Mouse (Mus musculus): ENCODE results near the gene Gapdhs. TPM values are rescaled to one million over a fixed set of nuclear protein-coding genes. Genes with fewer than 3 reads are reported as not detected.

Gapdhs gene
- total and polyA plus RNA-seq, 2 experiments from 2014 or later = not detected

DNA sequence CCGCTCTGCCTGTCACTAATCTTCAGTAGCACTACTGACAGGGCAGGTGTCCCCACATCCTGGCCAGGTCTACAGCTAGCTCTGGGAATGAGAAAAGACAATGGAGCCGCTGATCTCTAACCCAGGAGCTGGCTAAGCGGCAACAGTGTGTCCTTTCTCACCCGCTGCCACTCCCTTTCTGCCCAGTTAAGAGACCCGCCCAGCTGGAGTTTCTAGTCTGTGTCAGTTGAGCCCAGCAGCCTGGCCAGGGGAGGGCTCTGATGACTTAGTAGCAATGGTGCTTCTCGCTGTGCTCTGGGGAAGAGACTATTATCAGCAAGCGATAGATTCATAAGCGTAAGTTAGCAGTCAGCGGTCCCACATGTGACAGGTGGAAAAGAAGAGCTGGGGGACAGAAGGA is 25.8 kb upstream of the Gapdhs start:
- H3K27me3 ChIP-seq (ENCODE audit: control insufficient read depth, insufficient read depth, low read length) = 0 out of 2 replicates have a peak, but pooled peaks cover 4% of the 10 kb centered on the region
- no peaks in the 10 kb centered on the region for H3K4me1 ChIP-seq (ENCODE audit: control insufficient read depth, insufficient read depth)
- WGBS = 24% methylated on average over 9 of the region's 9 CpGs
- H3K4me3 ChIP-seq (ENCODE audit: low read depth, low read length) = no peak overlapping the region
- H3K4me2 ChIP-seq (ENCODE audit: low read depth, low read length) = no peak overlapping the region
- DNase-seq (ENCODE audit: low spot score) (no peak), ATAC-seq (ENCODE audit: insufficient read depth, low read depth) (no peak)
- no peaks in the 10 kb centered on the region for H3K9me3 ChIP-seq (replicated peaks; ENCODE audit: control insufficient read depth, low read length)
- H3K9ac ChIP-seq (replicated peaks; ENCODE audit: low read depth, low read length) = no peak overlapping the region
- H3K36me3 ChIP-seq (replicated peaks; ENCODE audit: control insufficient read depth, insufficient read depth, low read length) = no peaks in the 10 kb centered on the region
- TF ChIP-seq CTCF (IDR thresholded peaks at IDR 0.05; ENCODE audit: low read depth) = no peak
- TF ChIP-seq EP300 (IDR thresholded peaks at IDR 0.05; ENCODE audit: low read depth) = no peak
- H3K27ac ChIP-seq (ENCODE audit: low read depth) = no peak overlapping the region

GRCm38 (mm10) chr7:30766408-30766807 is 22.9 kb upstream of the Gapdhs start:
- Histone ChIP-seq H3K27ac (ENCODE audit: low read depth) (no peak overlapping the region), H3K9ac (replicated peaks; ENCODE audit: low read depth, low read length) (no peak overlapping the region), H3K9me3 (replicated peaks; ENCODE audit: control insufficient read depth, low read length) (no peaks in the 10 kb centered on the region), H3K27me3 (ENCODE audit: control insufficient read depth, insufficient read depth, low read length) (0 out of 2 replicates have a peak, but pooled peaks cover 4% of the 10 kb centered on the region), H3K4me2 (ENCODE audit: low read depth, low read length) (no peak overlapping the region), H3K4me3 (ENCODE audit: low read depth, low read length) (no peak overlapping the region), H3K36me3 (replicated peaks; ENCODE audit: control insufficient read depth, insufficient read depth, low read length) (no peaks in the 10 kb centered on the region), H3K4me1 (ENCODE audit: control insufficient read depth, insufficient read depth) (no peaks in the 10 kb centered on the region)
- DNase-seq (ENCODE audit: low spot score) = no peak
- no peak for ATAC-seq (ENCODE audit: insufficient read depth, low read depth)
- TF ChIP-seq CTCF (IDR thresholded peaks at IDR 0.05; ENCODE audit: low read depth) (no peak), EP300 (IDR thresholded peaks at IDR 0.05; ENCODE audit: low read depth) (no peak)
- WGBS = 90% methylated on average over 4 of the region's 4 CpGs

DNA sequence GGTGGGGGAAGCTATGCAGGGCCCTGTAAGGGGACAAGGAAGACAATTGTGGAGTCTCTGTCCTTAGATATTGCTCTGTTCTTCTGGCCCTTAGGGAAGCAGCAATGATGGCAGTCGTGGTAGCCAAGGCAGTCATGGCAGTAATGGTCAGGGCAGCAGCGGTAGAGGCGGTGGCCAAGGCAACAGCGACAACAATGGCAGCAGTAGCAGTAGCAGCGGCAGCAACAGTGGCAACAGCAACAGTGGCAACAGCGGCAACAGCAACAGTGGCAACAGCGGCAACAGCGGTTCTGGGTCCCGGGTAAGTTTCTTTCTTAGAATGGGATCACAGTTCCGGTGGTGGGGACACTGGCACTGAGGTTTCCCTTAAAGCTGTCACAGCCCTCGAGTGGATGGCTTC is 21.7 kb upstream of the Gapdhs start:
- DNase-seq (ENCODE audit: low spot score) (no peak), ATAC-seq (ENCODE audit: insufficient read depth, low read depth) (no peak)
- no peak overlapping the region for H3K4me3 ChIP-seq (ENCODE audit: low read depth, low read length)
- TF ChIP-seq CTCF (IDR thresholded peaks at IDR 0.05; ENCODE audit: low read depth) (no peak), EP300 (IDR thresholded peaks at IDR 0.05; ENCODE audit: low read depth) (no peak)
- H3K4me1 ChIP-seq (ENCODE audit: control insufficient read depth, insufficient read depth) = no peaks in the 10 kb centered on the region
- no peak overlapping the region for H3K9ac ChIP-seq (replicated peaks; ENCODE audit: low read depth, low read length)
- 41% methylated on average over 11 of the region's 11 CpGs for WGBS
- H3K9me3 ChIP-seq (replicated peaks; ENCODE audit: control insufficient read depth, low read length) = no peaks in the 10 kb centered on the region
- no peaks in the 10 kb centered on the region for H3K36me3 ChIP-seq (replicated peaks; ENCODE audit: control insufficient read depth, insufficient read depth, low read length)
- H3K4me2 ChIP-seq (ENCODE audit: low read depth, low read length) = peak overlapping the region; percentile 10; the same call in 1 of the 2 replicates
- 0 out of 2 replicates have a peak, but pooled peaks cover 4% of the 10 kb centered on the region for H3K27me3 ChIP-seq (ENCODE audit: control insufficient read depth, insufficient read depth, low read length)
- no peak overlapping the region for H3K27ac ChIP-seq (ENCODE audit: low read depth)

GRCm38 (mm10) chr7:30763456-30763855 is 20.0 kb upstream of the Gapdhs start, which contains the start of gene Dmkn:
TSS of gene Dmkn (plus strand) at chr7:30763756.
- no peaks in the 10 kb centered on the region for H3K9me3 ChIP-seq (replicated peaks; ENCODE audit: control insufficient read depth, low read length)
- TF ChIP-seq EP300 (IDR thresholded peaks at IDR 0.05; ENCODE audit: low read depth) (no peak), CTCF (IDR thresholded peaks at IDR 0.05; ENCODE audit: low read depth) (no peak)
- no peaks in the 10 kb centered on the region for H3K36me3 ChIP-seq (replicated peaks; ENCODE audit: control insufficient read depth, insufficient read depth, low read length)
- H3K27me3 ChIP-seq (ENCODE audit: control insufficient read depth, insufficient read depth, low read length) = 0 out of 2 replicates have a peak, but pooled peaks cover 4% of the 10 kb centered on the region
- no peaks in the 10 kb centered on the region for H3K4me1 ChIP-seq (ENCODE audit: control insufficient read depth, insufficient read depth)
- DNase-seq (ENCODE audit: low spot score) (no peak), ATAC-seq (ENCODE audit: insufficient read depth, low read depth) (no peak)
- no peak within 1 kb of the TSS for H3K9ac ChIP-seq (replicated peaks; ENCODE audit: low read depth, low read length)
- H3K4me2 ChIP-seq (ENCODE audit: low read depth, low read length) = no peak within 1 kb of the TSS
- 63% methylated on average over 5 of the region's 5 CpGs for WGBS
- no peak within 1 kb of the TSS for H3K4me3 ChIP-seq (ENCODE audit: low read depth, low read length)
- no peak within 1 kb of the TSS for H3K27ac ChIP-seq (ENCODE audit: low read depth)

- Histone ChIP-seq H3K4me1 (ENCODE audit: control insufficient read depth, insufficient read depth) (no peaks in the 10 kb centered on the region), H3K4me3 (ENCODE audit: low read depth, low read length) (no peak overlapping the region), H3K4me2 (ENCODE audit: low read depth, low read length) (no peak overlapping the region), H3K9ac (replicated peaks; ENCODE audit: low read depth, low read length) (no peak overlapping the region), H3K27me3 (ENCODE audit: control insufficient read depth, insufficient read depth, low read length) (0 out of 2 replicates have a peak, but pooled peaks cover 4% of the 10 kb centered on the region), H3K27ac (ENCODE audit: low read depth) (no peak overlapping the region), H3K36me3 (replicated peaks; ENCODE audit: control insufficient read depth, insufficient read depth, low read length) (no peaks in the 10 kb centered on the region), H3K9me3 (replicated peaks; ENCODE audit: control insufficient read depth, low read length) (no peaks in the 10 kb centered on the region)
- WGBS = 28% methylated on average over 4 of the region's 4 CpGs
- ATAC-seq (ENCODE audit: insufficient read depth, low read depth) (no peak), DNase-seq (ENCODE audit: low spot score) (no peak)
- TF ChIP-seq CTCF (IDR thresholded peaks at IDR 0.05; ENCODE audit: low read depth) (no peak), EP300 (IDR thresholded peaks at IDR 0.05; ENCODE audit: low read depth) (no peak)
These were observed 18.4 kb upstream of the Gapdhs start for GRCm38 (mm10) chr7:30761769-30762352.

DNA sequence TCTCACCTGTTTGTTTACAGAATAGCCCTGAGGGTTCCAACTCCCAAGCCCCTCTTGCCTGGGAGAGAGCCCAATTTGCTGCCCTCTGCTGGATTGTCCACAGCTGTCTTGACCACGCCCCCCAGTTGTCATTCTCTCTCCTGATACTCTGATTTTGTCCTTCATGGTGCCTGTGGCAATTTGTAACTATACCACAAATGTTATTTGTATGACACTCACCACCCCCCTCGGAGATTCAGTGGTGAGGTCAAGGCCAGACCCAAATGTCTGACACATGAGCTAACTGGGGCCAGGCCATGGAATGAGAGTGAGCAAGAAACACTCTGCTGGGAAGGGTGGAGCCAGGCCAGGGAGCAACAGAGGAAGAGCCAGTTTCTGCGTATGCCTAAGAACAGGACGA is 15.4 kb upstream of the Gapdhs start:
- 37% methylated on average over 4 of the region's 4 CpGs for WGBS
- Histone ChIP-seq H3K4me1 (ENCODE audit: control insufficient read depth, insufficient read depth) (no peaks in the 10 kb centered on the region), H3K27me3 (ENCODE audit: control insufficient read depth, insufficient read depth, low read length) (no peaks in the 10 kb centered on the region), H3K9ac (replicated peaks; ENCODE audit: low read depth, low read length) (no peak overlapping the region), H3K9me3 (replicated peaks; ENCODE audit: control insufficient read depth, low read length) (peaks cover 5% of the 10 kb centered on the region; the same call in 1 of the 2 replicates), H3K36me3 (replicated peaks; ENCODE audit: control insufficient read depth, insufficient read depth, low read length) (no peaks in the 10 kb centered on the region), H3K4me2 (ENCODE audit: low read depth, low read length) (no peak overlapping the region), H3K27ac (ENCODE audit: low read depth) (no peak overlapping the region), H3K4me3 (ENCODE audit: low read depth, low read length) (no peak overlapping the region)
- ATAC-seq (ENCODE audit: insufficient read depth, low read depth) (peak; percentile 68), DNase-seq (ENCODE audit: low spot score) (no peak)
- peak; percentile 55 for TF ChIP-seq CTCF (IDR thresholded peaks at IDR 0.05; ENCODE audit: low read depth)
- no peak for TF ChIP-seq EP300 (IDR thresholded peaks at IDR 0.05; ENCODE audit: low read depth)
